Mouse (Mus musculus): ENCODE measurements around the gene Megf11. TPM values are rescaled to one million over a fixed set of nuclear protein-coding genes. Genes with fewer than 3 reads are reported as not detected.
"Not testable (repeated sequence)": the region's sequence is repeated elsewhere in the genome, so short reads cannot be mapped to it uniquely, and the experiment has no call there.

Gene Megf11
- polyA plus RNA-seq, 1 experiment from 2014 or later: 0.11 TPM

DNA sequence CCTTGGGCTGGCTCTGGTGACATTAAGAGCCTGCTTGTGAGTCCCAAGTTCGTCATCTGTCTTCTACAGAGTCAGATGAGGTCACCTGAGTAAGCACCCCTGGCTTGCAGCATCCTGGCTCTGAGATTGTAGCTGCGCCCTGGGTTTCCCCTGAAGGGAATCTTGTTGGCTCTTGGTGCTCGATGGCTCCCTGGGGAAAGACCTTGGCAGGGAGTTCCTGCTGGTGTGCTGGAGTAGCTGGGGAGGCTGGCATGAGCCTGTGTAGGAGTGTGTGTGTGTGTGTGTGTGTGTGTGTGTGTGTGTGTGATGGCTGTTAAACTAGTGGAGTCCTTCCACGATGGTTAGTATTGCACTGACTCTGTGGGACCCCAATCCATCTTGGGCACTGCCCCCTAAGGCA lies 88.7 kb downstream of the Megf11 start:
- H3K4me1 ChIP-seq (ENCODE audit: insufficient read depth): peaks cover 10% of the 10 kb centered on the region
- DNase-seq (no peak), ATAC-seq (no peak)
- H3K4me2 ChIP-seq (ENCODE audit: low read depth, low read length): no peak overlapping the region
- TF ChIP-seq EP300 (IDR thresholded peaks at IDR 0.05; ENCODE audit: low read depth) (no peak), CTCF (IDR thresholded peaks at IDR 0.05; ENCODE audit: low read depth) (no peak)
- 57% methylated on average over 4 of the region's 4 CpGs for WGBS (ENCODE audit: insufficient replicate concordance)
- H3K36me3 ChIP-seq (replicated peaks; ENCODE audit: insufficient read depth, low read length): no peaks in the 10 kb centered on the region
- no peaks in the 10 kb centered on the region for H3K9me3 ChIP-seq (ENCODE audit: low read length)
- H3K27me3 ChIP-seq (ENCODE audit: insufficient read depth, low read length): no peaks in the 10 kb centered on the region
- no peak overlapping the region for H3K9ac ChIP-seq (replicated peaks)
- H3K27ac ChIP-seq (ENCODE audit: low read depth): no peak overlapping the region
- no peak overlapping the region for H3K4me3 ChIP-seq (ENCODE audit: low read depth, low read length)

DNA sequence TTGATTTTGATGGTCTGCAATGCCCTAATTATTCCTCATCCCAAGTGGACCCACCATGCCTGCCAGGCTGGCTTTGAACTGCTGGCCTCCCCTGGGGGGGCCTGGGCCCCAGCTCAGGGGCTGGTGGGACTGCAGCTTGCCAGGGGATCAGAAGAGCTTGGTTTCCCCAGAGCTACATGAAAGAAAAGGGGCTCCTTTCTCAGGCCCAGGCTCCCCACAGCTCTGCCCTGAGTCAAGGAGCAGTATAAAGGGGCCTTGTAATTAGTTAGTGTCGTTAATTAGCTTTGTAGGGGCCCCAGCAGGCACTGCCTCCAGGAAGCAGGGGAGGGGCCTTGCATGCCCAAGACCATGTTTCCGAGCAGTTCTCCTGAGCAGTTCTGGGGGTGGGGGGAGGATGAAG lies 90.5 kb downstream of the Megf11 start:
- Histone ChIP-seq H3K36me3 (replicated peaks; ENCODE audit: insufficient read depth, low read length) (no peaks in the 10 kb centered on the region), H3K27ac (ENCODE audit: low read depth) (no peak overlapping the region), H3K4me3 (ENCODE audit: low read depth, low read length) (no peak overlapping the region), H3K4me1 (ENCODE audit: insufficient read depth) (peaks cover 10% of the 10 kb centered on the region), H3K9me3 (ENCODE audit: low read length) (no peaks in the 10 kb centered on the region), H3K4me2 (ENCODE audit: low read depth, low read length) (no peak overlapping the region), H3K27me3 (ENCODE audit: insufficient read depth, low read length) (no peaks in the 10 kb centered on the region), H3K9ac (replicated peaks) (no peak overlapping the region)
- ATAC-seq (no peak), DNase-seq (no peak)
- WGBS (ENCODE audit: insufficient replicate concordance): 61% methylated on average over 2 of the region's 2 CpGs
- TF ChIP-seq CTCF (IDR thresholded peaks at IDR 0.05; ENCODE audit: low read depth): no peak
- no peak for TF ChIP-seq EP300 (IDR thresholded peaks at IDR 0.05; ENCODE audit: low read depth)

- not testable (repeated sequence) for H3K4me2 ChIP-seq (ENCODE audit: low read depth, low read length); H3K27ac ChIP-seq (ENCODE audit: low read depth); H3K27me3 ChIP-seq (ENCODE audit: insufficient read depth, low read length); H3K4me1 ChIP-seq (ENCODE audit: insufficient read depth); ATAC-seq; H3K9me3 ChIP-seq (ENCODE audit: low read length); H3K36me3 ChIP-seq (replicated peaks; ENCODE audit: insufficient read depth, low read length); DNase-seq; H3K9ac ChIP-seq (replicated peaks); H3K4me3 ChIP-seq (ENCODE audit: low read depth, low read length)
- WGBS (ENCODE audit: insufficient replicate concordance): 83% methylated on average over 7 of the region's 7 CpGs
Measured at GRCm38 (mm10) chr9:64477397-64477796, 92.0 kb downstream of the Megf11 start.

DNA sequence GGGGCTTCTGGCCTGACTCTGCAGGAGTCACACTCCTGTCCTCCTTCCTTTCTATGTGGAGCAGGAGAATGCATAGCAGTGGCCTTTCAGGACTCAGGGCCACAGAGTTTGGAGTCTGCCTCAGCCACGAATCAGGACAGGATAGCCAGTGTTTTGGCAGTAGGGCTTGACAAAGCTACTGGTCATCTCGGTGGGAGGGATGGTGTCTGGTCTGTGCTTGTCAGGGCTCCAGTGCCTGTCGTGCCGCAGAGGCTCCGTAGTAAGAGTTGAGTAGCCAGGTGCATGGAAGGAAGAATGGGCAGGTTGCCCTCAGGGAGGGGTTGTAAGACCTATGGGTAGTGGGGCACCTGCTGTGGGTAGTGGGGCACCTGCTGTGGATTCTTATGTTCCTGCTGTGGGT lies 96.7 kb downstream of the Megf11 start:
- no peaks in the 10 kb centered on the region for H3K27me3 ChIP-seq (ENCODE audit: insufficient read depth, low read length)
- H3K36me3 ChIP-seq (replicated peaks; ENCODE audit: insufficient read depth, low read length): no peaks in the 10 kb centered on the region
- TF ChIP-seq EP300 (IDR thresholded peaks at IDR 0.05; ENCODE audit: low read depth): no peak
- TF ChIP-seq CTCF (IDR thresholded peaks at IDR 0.05; ENCODE audit: low read depth): no peak
- H3K9ac ChIP-seq (replicated peaks): no peak overlapping the region
- H3K4me1 ChIP-seq (ENCODE audit: insufficient read depth): no peaks in the 10 kb centered on the region
- H3K27ac ChIP-seq (ENCODE audit: low read depth): no peak overlapping the region
- DNase-seq (no peak), ATAC-seq (no peak)
- no peak overlapping the region for H3K4me2 ChIP-seq (ENCODE audit: low read depth, low read length)
- no peak overlapping the region for H3K4me3 ChIP-seq (ENCODE audit: low read depth, low read length)
- 70% methylated on average over 5 of the region's 5 CpGs for WGBS (ENCODE audit: insufficient replicate concordance)
- H3K9me3 ChIP-seq (ENCODE audit: low read length): no peaks in the 10 kb centered on the region

GRCm38 (mm10) chr9:64487377-64487776 lies 102.0 kb downstream of the Megf11 start:
- TF ChIP-seq CTCF (IDR thresholded peaks at IDR 0.05; ENCODE audit: low read depth): no peak
- Histone ChIP-seq H3K27ac (ENCODE audit: low read depth) (no peak overlapping the region), H3K36me3 (replicated peaks; ENCODE audit: insufficient read depth, low read length) (no peaks in the 10 kb centered on the region), H3K9me3 (ENCODE audit: low read length) (no peaks in the 10 kb centered on the region), H3K4me3 (ENCODE audit: low read depth, low read length) (no peak overlapping the region), H3K4me2 (ENCODE audit: low read depth, low read length) (no peak overlapping the region), H3K27me3 (ENCODE audit: insufficient read depth, low read length) (no peaks in the 10 kb centered on the region), H3K9ac (replicated peaks) (no peak overlapping the region), H3K4me1 (ENCODE audit: insufficient read depth) (no peaks in the 10 kb centered on the region)
- ATAC-seq: no peak
- WGBS (ENCODE audit: insufficient replicate concordance): 51% methylated on average over 4 of the region's 4 CpGs
- no peak for DNase-seq

- Histone ChIP-seq H3K4me2 (ENCODE audit: low read depth, low read length) (no peak overlapping the region), H3K36me3 (replicated peaks; ENCODE audit: insufficient read depth, low read length) (no peaks in the 10 kb centered on the region), H3K27me3 (ENCODE audit: insufficient read depth, low read length) (no peaks in the 10 kb centered on the region), H3K4me1 (ENCODE audit: insufficient read depth) (no peaks in the 10 kb centered on the region), H3K4me3 (ENCODE audit: low read depth, low read length) (no peak overlapping the region), H3K27ac (ENCODE audit: low read depth) (no peak overlapping the region), H3K9me3 (ENCODE audit: low read length) (no peaks in the 10 kb centered on the region), H3K9ac (replicated peaks) (no peak overlapping the region)
- 87% methylated on average over 6 of the region's 6 CpGs for WGBS (ENCODE audit: insufficient replicate concordance)
- ATAC-seq: no peak
- no peak for DNase-seq
- no peak for TF ChIP-seq CTCF (IDR thresholded peaks at IDR 0.05; ENCODE audit: low read depth)
- no peak for TF ChIP-seq EP300 (IDR thresholded peaks at IDR 0.05; ENCODE audit: low read depth)
Measured at GRCm38 (mm10) chr9:64494647-64495046, 109.2 kb downstream of the Megf11 start.

GRCm38 (mm10) chr9:64498929-64499328 lies 113.5 kb downstream of the Megf11 start:
- Histone ChIP-seq H3K9me3 (ENCODE audit: low read length) (no peaks in the 10 kb centered on the region), H3K36me3 (replicated peaks; ENCODE audit: insufficient read depth, low read length) (no peaks in the 10 kb centered on the region), H3K9ac (replicated peaks) (no peak overlapping the region), H3K4me3 (ENCODE audit: low read depth, low read length) (no peak overlapping the region), H3K4me1 (ENCODE audit: insufficient read depth) (no peaks in the 10 kb centered on the region), H3K27ac (ENCODE audit: low read depth) (no peak overlapping the region), H3K27me3 (ENCODE audit: insufficient read depth, low read length) (no peaks in the 10 kb centered on the region), H3K4me2 (ENCODE audit: low read depth, low read length) (no peak overlapping the region)
- no peak for TF ChIP-seq EP300 (IDR thresholded peaks at IDR 0.05; ENCODE audit: low read depth)
- TF ChIP-seq CTCF (IDR thresholded peaks at IDR 0.05; ENCODE audit: low read depth): no peak
- DNase-seq (no peak), ATAC-seq (no peak)
- 64% methylated on average over 5 of the region's 5 CpGs for WGBS (ENCODE audit: insufficient replicate concordance)
